Mouse (Mus musculus): ENCODE measurements around the gene Rap1b.

DNA sequence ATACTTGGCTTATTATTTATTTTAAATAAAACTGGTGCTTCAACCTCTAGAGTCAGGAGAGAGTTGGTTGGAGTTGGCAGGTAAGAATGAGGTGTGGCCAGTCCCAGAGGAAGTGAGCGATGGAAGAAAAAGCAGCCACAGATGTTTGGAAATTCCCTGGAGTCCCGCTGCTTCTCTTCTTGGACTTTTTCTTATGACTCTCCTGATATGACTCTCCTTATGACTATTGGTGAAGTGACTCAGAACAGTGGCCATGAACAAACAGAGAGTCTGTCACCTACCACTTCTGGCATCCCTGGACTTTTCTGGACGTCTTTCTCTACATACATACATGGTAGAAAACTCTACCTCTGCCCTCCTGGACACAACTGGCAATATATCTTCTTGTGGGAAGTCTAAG lies 21.5 kb upstream of the Rap1b start:
- TF ChIP-seq CTCF (IDR thresholded peaks at IDR 0.05; ENCODE audit: low read depth) = no peak
- TF ChIP-seq EP300 (IDR thresholded peaks at IDR 0.05; ENCODE audit: low read depth) = no peak

Measured in heart, postnatal 0 days (tissue).